Mouse (Mus musculus): ENCODE data around the gene Padi6.

The Padi6 gene

DNA sequence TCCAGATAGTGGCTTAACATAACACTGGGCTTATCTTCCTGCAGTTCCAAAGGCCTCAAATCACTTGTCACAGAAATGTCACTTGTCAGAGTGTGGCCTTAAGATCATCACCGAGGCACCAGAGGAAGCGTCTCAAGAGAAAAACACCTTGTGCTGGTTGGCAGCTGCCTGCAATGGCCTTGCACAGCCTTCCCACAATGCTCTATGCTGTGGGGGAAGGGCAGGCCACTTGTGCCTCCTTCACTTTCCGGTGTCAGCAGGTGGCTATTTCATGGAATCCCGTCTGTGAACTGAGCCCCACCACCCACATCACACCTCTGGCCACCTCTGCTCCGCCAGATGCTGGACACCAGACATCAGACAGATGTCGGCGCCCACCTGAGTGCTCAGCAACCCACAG, 10.9 kb upstream of the Padi6 start:
- DNase-seq (ENCODE audit: low read depth in 2 of 2, low spot score in 2 of 2), result no peak

DNA sequence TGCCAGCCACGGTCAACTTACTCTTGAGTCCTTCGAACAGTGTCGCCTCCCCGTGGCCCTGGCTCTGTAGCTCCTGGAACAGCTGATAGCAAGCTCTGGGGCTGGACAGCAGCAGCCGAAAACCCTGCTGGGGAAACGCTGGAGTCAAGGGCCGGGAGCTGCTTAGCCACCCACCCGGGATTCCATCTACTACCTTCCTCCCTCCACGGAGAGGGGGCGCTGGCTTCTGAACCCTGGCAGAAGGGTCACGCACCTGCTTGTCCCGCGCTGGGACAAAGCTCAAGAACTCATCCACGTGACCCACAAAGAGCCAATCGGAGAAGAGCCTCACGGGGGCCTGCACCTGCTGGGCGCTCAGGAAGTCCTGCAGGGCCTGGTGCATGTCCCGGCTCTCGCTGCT, 7.9 kb upstream of the Padi6 start:
- DNase-seq (ENCODE audit: low read depth in 2 of 2, low spot score in 2 of 2), result peak; percentile 18 to 50

DNA sequence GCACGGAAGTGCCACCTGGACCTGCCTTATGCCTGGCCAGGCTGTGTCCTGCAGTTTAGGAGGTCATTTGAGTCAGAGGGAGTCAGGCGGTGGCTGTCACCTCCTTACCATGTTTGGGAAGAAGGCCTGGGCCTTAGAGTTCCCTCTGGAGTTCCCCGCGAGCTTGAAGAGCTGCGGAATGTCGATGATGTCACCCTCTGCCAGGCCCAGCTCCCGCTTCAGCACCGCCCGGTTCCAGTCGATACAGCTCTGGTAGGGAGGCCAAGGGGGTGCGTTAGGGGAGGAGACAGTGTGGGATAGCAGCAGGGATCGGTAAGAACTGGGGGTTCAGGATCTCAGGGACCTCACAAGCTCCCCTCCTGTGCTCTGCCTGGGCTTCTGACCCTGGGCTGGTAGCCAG, 5.5 kb upstream of the Padi6 start:
- no peak for DNase-seq (ENCODE audit: low read depth in 2 of 2, low spot score in 2 of 2)

DNA sequence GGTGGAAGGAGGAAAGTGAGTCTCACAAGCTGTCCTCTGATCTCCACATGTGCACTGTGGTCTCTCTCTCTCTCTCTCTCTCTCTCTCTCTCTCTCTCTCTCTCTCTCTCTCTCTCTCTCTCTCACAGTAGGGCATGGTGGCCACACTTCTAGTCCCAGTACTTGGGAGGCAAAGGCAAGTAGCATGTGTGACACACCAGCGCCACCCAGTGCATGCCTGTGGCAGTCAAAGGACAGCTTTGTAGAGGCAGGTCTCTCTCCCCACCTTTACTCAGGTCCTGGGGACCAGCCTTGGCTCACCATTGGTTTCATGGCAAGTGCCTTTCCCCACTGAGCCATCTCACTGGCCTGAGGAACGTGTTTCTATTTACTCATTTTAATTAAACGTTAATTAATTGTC, 2.2 kb upstream of the Padi6 start:
- DNase-seq (ENCODE audit: low read depth in 2 of 2, low spot score in 2 of 2), result peak; percentile 11 to 28

DNA sequence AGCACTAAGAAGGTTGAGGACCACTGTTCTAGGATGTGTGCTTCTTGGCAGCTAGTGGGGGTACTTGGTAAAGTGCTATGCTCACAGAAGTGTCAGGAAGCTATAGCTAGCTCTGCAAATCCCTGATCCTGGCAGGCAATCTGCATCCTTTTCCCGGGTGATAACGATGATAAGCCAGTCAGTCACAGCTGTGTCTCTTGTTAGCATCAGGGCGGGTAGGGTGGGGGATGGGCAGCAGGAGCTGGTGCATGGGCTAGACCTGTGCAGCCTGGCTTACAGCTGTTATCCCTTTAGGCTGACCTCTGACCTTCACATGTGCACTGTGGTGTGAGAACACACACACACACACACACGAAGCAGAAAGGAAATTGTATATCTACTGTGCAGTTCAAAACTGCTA, 643 bp upstream of the Padi6 start:
- no peak for DNase-seq (ENCODE audit: low read depth in 2 of 2, low spot score in 2 of 2)

DNA sequence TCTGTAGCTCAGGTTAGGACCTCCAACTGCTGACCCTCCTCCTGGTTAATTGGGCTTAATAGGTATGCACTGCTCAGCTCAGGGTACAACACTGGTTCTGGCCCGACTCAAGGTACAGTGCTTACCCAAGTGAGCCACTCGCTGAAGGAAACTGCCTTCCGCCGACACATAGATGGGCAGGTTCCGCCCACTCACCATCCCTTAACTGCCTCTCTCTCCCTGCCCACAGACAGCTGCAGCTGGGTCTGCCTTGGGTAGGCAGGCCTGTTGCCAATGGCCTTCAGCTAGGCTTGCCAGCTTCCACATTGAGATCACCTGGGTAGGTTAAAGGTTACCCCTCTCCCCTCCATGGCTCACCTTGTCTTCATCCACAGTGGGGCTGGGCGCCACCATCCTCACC, 1.0 kb downstream of the Padi6 start:
- DNase-seq (ENCODE audit: low read depth in 2 of 2, low spot score in 2 of 2), result no peak

DNA sequence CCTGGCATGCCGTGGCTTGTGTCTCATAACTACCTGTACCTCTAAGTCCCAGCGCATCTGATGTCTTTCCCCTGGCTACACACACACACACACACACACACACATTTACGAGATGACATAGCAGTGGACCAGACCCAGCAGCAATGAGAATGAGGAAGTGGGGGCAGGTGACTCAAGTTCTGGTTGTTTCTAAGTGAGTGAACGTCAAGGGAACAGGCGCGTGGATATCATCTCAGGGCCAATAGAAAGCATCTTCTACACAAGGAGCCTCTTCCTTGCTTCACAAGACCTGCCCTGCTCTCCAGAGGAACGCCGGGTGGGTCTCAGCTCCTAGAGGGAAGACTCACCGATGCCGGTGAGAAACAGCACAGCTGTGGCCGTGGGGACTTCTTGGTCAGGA, 1.8 kb downstream of the Padi6 start:
- no peak for DNase-seq (ENCODE audit: low read depth in 2 of 2, low spot score in 2 of 2)

DNA sequence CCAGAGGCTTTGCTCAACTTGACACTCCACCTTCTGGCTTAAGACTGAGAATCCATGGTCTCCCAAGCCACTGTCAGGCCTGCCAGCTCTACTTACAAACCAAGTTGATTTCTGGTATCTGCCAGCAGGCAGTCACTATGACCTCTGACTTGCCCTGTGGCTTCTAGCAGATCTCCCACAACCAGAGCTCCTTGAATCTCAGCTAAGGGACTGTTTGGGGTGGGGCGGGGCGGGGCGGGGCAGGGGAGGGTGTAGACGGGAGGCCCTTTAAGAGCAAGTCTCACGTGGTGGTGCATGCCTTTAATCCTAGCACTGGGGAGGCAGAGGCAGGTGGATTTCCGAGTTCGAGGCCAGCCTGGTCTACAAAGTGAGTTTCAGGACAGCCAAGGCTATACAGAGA, 9.6 kb downstream of the Padi6 start:
- DNase-seq (ENCODE audit: low read depth in 2 of 2, low spot score in 2 of 2), result no peak

DNA sequence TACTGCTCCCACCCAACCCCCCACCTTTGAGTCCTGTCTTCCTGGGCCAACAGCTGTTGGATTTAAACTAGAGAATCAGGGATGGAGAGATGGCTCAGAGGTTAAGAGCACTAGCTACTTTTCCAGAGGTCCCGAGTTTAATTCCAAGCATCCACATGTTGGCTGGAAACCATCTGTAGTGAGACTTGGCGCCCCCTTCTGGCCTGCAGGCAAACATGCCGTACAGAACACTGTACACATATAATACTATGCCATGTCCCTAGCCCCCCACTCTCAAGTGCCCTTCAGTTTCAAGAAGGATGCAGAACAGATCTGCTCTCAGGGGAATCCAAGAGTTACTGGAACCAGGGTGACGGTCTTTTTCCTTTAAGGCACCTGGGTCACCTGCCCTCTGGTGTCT, 10.8 kb downstream of the Padi6 start:
- no peak for DNase-seq (ENCODE audit: low read depth in 2 of 2, low spot score in 2 of 2)

DNA sequence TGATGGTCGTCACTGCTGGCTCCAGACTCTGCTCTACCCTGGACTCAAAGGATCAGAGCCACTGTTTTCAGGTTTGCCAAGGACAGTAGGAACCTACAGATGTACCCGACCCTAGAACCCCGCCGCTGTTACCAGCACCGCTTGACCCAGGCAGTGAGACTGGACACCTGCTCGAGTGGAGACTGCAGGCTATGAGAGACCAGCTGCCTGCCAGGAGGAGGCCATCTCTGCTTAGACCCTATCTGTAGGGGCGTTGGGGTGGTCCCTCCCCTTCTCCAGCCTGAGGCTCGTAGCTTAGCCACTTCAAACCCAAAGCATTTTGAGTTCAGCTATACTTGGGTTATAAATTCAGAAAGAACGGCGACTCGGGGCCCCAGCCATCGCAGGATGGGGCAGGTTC, 15.5 kb downstream of the Padi6 start:
- DNase-seq (ENCODE audit: low read depth in 2 of 2, low spot score in 2 of 2), result no peak

DNA sequence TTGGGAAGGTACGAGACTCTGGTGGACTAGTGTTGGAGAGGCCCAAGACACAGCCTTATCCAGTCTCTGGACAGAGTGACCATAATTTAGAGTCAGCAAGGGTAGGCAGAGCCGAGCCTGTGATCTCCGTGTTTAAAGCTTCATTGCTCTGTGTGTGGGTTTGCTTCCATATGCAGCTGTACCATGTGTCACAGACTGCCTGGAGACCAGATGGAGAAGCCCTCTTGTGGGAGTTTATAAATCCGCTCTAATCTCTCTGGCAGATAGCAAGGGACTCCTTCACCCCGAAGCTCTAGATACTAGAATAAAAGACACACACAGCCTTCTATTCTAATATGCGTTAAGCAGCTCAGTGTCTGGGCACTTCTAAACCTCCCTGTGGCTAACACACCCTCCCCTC, 17.7 kb downstream of the Padi6 start:
- DNase-seq (ENCODE audit: low read depth in 2 of 2, low spot score in 2 of 2), result no peak

DNA sequence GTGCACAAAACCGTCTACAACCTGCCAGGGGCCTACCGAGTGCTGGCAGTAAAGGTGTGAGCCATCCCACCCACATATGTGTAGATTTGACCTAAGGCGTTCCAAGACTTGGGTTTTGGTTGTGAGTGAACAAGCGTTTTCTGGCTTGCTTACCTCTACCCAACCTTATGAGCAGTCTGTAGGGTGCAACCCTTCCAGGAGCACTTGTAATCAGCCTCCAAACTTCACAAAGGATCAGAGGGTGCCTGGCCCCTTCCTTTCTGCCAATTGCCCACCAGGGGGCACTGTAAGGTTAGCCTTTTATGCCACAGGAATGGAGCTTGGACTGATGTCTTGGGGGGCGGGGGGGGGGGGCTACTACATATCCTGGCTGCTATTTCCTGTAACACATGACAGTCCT, 18.6 kb downstream of the Padi6 start:
- peak in 1 of 2 experiments; percentile 18 for DNase-seq (ENCODE audit: low read depth in 2 of 2, low spot score in 2 of 2)

DNA sequence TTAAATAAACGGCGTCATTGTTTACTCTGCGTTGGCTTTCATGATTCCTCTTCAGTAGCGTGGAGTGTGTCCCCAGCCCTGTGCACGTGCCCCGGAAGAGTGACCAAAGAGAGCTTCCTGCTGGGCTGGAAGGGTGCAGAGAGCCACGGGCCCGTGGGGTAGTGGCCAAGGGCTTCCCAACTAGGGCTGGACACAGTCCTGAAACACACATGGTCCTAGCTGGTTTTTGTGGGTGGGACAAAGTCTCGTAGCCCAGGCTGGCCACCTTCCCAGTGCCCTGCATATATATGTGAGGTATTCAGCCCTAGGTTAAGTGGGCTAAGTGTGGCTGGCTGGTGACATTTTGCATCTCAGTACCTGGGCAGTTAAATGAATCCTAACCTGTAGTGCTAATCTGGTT, 19.3 kb downstream of the Padi6 start:
- DNase-seq (ENCODE audit: low read depth in 2 of 2, low spot score in 2 of 2), result no peak

DNA sequence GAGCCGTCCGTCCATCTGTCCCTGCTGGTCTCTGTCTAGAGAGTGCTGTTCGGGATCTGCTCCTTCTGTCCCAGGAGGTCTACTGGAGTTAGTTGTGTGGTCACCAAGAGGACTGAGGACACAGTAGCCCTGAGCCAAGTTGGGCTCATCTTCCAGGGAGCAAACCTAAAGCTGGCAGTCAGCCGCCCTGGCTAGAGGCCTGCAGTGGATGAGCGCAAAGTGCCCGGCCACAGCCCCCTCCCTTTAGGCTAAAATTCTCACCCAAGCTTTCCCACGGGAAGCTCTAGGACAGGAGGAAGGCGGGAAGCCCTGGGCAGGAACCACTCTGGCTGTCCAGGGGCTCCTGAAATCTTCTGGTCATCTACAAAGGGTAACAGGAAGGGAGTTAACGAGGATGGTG, 19.7 kb downstream of the Padi6 start:
- DNase-seq (ENCODE audit: low read depth in 2 of 2, low spot score in 2 of 2), result no peak

DNA sequence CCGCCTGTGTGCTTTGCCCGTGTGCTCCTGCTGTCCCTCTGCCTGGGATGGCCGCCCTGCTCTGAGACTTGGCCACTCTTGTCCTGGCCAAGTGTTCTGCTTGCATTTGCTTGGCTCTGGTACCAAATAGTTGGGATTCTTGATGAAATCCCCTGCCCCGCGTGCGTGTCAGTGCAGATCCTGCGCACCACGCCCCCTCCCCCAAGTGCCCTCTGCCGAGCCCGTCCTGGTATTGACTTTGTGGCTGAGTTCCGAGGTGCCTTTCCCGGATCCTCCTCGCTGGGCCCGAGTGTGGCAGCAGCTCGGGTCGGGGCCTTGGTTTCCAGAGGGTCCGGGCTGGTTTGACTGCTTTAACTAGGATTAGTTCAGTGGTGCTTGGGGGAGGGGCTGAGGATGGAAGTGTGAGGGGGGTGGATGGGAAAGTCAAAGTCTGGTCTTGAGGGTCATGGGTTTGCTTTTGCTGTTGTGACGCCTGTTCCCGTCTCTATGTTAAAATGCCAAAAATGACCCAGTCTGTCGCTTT, 20.4 kb downstream of the Padi6 start:
- no peak for DNase-seq (ENCODE audit: low read depth in 2 of 2, low spot score in 2 of 2)

DNA sequence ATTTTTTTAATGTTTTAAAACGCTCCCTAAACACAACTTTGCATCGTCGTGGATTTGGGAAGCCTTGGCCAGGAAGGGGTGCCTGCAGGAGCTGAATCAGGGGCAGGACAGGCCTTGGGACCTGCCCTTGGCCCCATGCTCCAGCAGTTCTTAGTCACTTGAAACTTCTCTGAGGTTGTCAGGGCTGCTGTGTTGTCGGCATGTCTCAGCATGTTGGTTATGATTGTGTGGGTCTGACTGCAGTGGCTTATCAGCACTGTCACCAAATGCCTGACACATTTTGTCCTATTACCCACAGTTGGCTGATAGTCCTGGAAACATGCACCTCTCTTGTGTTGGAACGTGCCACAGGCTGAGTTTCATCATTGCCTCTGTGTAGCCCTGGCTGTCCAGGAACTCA, 22.4 kb downstream of the Padi6 start:
- DNase-seq (ENCODE audit: low read depth in 2 of 2, low spot score in 2 of 2), result no peak

DNA sequence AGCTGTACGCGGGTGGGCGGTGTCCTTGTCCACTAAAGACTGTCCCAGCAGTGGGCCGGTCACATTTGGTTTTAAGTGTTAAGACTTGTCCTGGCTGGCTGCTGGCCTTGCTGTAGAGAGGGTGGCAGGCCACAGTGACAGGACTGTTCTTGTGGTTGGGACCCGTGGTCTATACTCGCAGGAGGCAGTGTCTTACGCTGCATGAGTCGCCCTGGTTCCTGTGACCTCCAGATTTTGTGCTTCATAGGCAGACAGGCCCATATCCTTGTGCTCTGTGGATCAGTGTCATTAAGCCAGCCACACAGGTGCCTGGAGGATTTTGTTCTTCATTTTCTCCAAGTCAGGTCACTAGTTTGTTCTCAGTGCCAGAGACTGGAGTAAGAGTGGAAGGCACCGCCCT, 24.0 kb downstream of the Padi6 start:
- DNase-seq (ENCODE audit: low read depth in 2 of 2, low spot score in 2 of 2), result no peak

DNA sequence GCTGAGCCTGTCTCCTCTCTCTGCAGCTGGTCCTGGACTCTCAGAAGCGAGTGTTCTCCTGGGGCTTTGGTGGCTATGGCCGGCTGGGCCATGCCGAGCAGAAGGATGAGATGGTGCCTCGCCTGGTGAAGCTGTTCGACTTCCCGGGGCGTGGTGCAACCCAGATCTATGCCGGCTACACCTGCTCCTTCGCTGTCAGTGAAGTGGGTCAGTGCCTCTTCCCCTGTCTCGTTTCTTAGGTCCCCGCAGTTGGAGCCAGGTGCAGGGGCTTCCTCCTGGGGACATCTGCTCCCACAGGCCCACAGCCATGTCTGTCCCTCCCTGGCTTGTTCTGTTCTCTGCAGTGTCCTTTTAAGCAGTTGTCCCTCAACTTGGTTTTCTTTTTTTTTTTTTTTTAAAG, 25.4 kb downstream of the Padi6 start:
- no peak for DNase-seq (ENCODE audit: low read depth in 2 of 2, low spot score in 2 of 2)

DNA sequence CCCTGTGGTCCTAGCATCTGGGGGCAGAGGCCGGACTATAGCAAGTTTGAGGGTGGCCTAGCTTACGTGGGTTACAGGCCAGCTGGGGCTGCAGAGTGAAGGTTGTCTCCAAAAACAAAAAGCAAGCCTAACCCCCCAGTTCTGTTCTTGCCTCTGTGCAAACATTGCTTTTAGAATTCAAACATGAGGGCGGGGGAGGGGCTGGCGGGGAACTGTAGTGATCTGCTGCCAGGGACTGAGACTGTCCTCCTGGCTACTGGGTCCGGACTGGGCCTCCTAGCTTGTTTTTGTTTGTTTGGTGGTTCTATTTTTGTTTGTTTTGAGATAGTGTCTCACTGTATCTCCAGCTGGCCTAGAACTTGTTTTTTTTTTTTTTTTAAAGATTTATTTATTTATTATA, 27.9 kb downstream of the Padi6 start:
- no peak for DNase-seq (ENCODE audit: low read depth in 2 of 2, low spot score in 2 of 2)

DNA sequence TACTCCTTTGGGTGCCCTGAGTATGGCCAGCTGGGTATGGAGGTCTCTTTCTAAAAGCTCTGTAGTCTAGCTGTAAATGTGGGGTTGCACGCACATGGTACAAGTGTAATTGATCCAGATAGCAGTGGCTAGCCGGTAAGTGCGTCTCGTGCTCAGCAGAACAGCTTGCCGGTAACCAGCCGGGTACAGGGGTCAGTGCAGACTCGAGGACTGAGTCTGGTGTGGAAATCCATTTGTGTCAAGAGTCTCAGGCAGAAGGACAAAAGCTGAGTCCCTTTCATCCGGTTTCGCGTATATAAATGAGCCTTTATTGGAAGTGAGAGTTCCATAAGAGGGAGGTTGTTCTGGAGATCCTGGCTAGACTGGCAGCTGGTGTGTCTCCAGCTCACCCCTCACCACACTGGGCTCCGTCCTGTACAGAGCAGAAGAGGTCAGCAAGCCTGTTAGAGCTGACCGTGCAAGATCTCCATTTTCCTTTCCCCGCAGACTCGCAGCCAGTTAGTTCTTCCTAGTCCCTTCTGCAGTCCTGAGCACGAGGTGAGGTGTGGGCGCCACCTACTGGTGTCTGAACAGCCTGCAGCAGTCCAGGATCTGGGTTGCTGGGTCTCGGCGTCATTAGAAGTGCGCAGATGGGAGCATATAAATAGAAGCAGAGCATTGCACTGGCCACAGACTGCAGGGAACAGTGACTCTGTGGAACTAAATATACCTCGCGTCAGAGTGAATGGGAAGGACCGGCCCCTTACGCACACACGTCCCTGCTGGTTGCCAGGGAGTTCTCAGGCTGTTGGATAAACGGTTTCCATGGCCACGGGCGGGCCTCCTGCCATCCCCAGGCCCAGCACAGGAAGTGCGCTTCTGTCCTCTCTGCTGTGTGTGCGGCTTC, 28.7 kb downstream of the Padi6 start:
- DNase-seq (ENCODE audit: low read depth in 2 of 2, low spot score in 2 of 2), result peak; percentile 69 to 79

DNA sequence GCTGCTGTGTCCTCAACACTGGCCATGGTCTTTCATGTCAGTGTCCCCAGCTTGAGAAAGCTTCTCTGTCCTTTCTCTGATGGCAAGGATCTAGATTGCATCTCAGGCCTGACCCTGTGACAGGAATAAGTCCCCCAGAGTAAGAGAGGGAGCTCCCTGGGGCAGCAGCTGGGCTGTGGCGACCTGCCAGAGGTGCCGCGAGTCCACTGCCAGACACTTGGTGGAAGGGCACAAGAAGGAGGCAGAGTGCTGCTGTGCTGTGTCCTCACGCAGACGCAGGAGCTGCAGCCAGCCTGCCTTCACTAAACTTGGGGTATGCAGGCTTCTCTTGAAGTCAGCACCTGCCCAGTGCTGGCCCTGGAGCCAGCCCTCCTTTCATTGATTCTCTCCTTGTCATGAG, 31.1 kb downstream of the Padi6 start:
- DNase-seq (ENCODE audit: low read depth in 2 of 2, low spot score in 2 of 2), result no peak

DNA sequence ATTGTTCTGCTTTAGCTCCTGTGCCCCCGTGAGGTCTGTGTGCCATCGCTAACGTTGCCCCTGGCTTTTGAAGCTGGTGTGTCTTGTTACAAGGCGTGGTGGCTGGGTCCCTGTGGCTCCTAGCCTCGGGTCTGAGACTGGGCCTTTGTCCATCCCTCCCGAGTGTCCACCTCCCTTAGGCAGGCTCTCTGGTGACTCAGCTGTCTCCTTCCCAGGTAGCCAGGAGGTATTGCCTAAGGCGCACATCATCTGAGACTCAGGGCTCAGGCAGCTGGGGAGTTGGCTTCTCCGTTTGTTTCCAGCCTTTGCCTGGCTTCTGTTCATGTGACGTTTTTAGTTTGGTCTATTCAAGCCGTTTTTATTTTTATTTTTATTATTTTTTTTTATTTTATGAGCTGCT, 31.7 kb downstream of the Padi6 start:
- DNase-seq (ENCODE audit: low read depth in 2 of 2, low spot score in 2 of 2), result no peak

DNA sequence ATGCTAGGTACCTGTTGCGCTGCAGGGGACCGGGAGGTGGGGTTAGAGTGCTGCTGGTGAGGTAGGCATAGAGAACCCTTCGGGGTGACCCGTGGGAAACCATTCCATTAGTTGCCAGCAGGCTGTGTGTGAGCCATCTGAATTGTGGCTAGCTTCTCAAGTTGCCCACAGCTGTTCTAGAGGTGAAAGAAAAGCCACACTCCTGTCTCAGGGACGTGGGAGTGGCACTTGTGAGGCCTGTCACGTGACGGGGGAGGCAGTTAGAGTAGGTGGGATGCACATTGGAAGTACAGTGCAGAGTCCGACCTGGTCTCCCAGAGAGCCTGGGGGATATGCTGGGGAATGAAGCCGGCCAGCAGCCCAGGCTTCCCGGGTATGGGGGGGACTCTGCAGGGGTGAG, 32.8 kb downstream of the Padi6 start:
- DNase-seq (ENCODE audit: low read depth in 2 of 2, low spot score in 2 of 2), result no peak

All from CD8-positive naive resting alpha-beta T cell, adult 2 months (primary cell).